Mouse (Mus musculus) liver, postnatal 0 days (tissue): ENCODE data around the gene Vps13a.

Experiments
- CTCF ChIP-seq: sonication (generic); IDR thresholded peaks from 2 replicates; pipeline ENCODE4 v1.5.1; 2016; ENCODE audit warnings: antibody characterized with exemption, low read depth
- EP300 ChIP-seq: IDR thresholded peaks from 2 replicates; pipeline ENCODE4 v1.6.1; 2016; ENCODE audit warnings: antibody characterized with exemption, low read depth, mild to moderate bottlenecking

- TF ChIP-seq CTCF (no peak), EP300 (peak; percentile 51; the same call in 1 of the 2 replicates)
Measured at GRCm38 (mm10) chr19:16623154-16623553, 157.6 kb downstream of the Vps13a start.
